Mouse (Mus musculus) left cerebral cortex, postnatal 14 days (tissue): ENCODE measurements at regions not wholly inside any gene's neighbourhood (a gene's known extent, or its start where the extent isn't known, plus 50 kb on each side); places are given as distances from the start of the nearest gene placed in this dataset.

Source experiments
- DNase-seq, 2 experiments: peaks; one replicate each; pipeline ENCODE4 v3.0.0; 2021 to 2022; ENCODE audit warnings: low spot score in 2 of 2, mixed read lengths in 1 of 2
- intact Hi-C: fragments of 180-260 bp; cut with DNase I; formaldehyde crosslinking; loops from one replicate; pipeline ENCODE4 v1.15.1; 2025

DNA sequence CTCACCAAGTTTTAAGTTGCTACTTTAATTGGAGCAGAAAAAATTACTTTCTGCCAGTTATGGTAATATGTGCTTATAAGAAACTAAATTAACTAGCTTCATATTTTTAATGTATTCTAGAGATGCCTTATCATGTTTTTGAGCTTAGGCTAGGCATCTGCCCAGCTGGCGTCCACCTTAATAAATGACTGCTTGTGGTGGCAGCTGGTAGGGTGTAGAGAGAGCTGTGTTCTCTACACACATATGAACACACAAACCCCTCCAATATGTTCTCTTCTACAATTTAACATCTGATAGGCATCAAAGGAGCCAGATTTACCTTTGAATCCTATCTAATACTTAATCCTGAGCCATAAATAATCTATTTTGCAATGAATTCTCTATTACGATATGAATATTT, 173.4 kb downstream of the Gm4340 start:
- intact Hi-C loops: no loop called here
- DNase-seq: no peak

DNA sequence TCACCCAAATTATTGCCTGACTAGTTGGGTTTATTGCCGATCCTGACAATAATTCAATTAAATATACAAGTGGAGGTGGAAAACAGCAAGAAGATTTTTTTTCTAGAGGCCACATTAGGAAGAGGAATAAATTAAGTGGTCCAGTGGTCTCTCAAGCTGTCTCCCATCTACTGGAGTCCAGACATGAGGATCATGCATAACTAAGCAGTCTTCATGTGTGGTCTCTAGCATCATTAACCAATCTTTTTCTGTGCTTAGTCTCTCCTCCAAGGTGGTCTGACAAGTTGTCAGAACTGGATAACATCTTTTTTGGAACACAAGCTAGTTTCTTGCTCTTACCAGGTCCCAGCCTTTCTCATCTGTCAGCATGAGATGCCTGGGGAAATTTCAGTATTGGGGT, 180.7 kb downstream of the Gm4340 start:
- intact Hi-C loops: no loop called here
- DNase-seq: no peak

DNA sequence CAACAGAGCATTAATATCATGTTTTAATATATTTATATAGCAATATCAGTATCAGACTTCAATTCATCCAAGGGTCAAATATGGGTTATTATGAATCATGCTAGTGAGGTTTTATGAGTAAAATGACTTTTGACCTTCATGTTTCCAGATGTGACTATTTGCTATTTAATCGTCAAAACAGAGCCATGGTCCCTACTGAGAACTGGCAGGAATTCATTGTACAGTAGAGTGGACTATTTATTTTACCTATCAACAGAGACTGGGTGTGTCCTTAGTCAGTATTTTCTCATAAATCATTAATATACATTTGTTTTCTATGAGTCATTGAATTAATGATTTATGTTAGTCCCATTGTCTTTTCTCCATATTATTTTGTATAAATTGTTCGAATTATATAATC, 194.4 kb downstream of the Gm4340 start:
- intact Hi-C loops: no loop called here
- DNase-seq: no peak

DNA sequence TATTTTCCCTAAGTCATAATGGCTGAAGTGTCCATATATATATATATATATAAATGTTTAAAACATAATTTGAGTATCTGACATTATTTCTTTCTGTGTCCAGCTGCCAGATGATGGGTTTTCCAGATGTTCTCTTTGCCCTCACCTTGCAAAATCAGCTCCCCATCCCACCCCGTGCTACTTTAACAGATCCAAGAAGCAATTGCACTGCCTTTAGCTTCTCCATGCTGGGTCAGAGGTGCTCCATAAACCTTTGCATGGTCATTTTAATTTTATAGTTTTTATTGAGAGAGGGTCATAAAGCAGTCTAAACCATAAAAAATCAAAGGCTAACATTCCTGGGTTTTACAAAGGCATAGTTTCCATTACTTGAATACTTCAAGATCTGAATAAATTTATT, 201.9 kb downstream of the Gm4340 start:
- intact Hi-C loops: no loop called here
- DNase-seq: no peak

DNA sequence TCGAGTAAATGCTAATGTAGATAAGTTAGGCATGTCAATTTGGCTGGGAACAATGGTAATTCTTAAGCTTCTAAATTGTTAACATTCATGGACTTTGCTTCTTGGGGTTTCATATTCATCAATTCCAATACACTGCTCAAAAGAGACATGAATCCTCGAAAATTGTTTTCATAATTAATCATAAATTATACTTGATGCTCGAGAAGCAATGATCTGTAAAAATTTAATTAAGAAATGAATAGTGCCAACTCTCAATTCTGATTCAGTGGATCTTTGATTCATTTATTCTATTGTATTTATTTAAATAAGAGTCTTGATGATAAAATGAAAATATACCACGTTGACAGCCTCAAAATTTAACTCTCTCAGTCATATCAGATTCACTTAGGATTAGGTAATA, 214.9 kb downstream of the Gm4340 start:
- intact Hi-C loops: no loop called here

DNA sequence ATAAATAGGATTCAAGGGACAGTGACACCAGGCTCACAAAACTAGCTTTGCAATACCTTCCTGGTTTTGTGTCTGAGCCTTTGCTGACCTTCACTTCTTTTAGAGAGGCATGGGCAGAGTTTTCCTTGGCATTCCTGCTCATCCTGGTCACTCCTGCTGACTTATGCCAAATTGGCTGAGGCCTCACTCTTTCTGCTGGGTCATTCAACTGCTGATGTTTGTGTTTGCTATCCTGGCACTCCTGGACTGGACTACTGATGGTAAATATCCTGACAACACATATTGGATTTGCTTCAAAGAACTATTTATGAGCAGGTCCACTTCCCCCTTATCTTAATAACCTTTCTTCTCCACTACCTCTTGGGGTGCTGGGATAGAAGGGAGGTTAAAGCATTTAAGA, 228.7 kb downstream of the Gm4340 start:
- intact Hi-C loops: no loop called here
- DNase-seq: no peak

More for the DNA sequence above, 214.9 kb downstream of the Gm4340 start:
- no peak for DNase-seq

DNA sequence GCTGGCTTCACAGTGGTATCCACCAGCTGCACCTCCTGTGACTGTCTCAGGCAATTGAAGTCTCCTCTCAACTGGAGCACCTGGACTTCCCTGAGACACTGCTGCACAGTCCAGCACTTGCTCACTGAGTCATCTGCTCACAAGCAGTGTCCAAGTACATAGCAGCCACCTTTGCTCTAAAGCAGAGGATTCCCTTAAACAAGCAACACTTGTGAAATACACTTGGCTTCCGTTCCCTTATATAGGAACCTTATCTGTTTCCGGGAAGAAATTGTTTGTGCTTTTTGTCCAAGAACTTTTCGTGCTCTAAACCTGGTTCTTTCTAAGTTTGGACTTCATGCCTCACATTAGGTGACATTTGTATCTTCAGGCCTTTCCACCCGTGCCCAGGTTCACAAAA, 229.3 kb downstream of the Gm4340 start:
- DNase-seq: no peak
- intact Hi-C loops: no loop called here

DNA sequence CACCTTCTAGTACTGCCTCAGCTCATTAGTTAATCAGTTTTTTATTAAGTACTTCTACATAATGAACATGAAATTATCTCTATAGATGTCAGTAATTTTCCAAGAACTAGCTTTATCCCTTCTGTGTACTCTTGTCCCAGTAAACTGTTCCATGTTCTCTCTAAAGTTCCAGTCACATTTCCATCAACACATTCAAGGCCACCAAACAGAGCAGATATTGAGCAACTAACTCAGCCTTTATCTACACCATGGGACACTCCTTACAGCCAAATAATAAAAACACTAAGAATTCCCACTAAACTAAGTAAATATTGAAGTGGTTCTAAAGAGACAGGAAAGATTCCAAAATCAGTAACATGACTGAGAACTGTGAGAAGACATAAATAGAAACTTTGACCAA, 229.9 kb downstream of the Gm4340 start:
- no peak for DNase-seq
- intact Hi-C loops: no loop called here

DNA sequence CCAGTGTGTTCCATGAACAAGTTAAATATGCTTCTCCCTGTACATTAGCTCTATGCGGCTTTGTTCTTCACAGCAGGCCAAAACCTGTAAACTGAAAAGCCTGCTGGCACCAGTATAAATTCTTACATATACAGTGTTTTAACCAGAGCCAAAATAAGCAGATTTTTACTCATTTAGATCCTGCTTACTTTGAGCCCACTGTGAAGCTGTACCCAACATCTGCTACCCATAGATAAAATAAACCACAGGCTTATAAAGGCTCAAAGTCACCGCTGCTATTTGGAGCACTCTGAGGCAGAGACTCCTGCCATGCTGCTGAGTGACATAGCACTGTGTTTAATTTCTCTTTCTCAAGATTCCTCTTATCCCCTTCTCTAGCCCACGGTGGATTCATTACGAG, 251.1 kb downstream of the Gm4340 start:
- DNase-seq: peak; percentile 9 to 55
- intact Hi-C loops: no loop called here

DNA sequence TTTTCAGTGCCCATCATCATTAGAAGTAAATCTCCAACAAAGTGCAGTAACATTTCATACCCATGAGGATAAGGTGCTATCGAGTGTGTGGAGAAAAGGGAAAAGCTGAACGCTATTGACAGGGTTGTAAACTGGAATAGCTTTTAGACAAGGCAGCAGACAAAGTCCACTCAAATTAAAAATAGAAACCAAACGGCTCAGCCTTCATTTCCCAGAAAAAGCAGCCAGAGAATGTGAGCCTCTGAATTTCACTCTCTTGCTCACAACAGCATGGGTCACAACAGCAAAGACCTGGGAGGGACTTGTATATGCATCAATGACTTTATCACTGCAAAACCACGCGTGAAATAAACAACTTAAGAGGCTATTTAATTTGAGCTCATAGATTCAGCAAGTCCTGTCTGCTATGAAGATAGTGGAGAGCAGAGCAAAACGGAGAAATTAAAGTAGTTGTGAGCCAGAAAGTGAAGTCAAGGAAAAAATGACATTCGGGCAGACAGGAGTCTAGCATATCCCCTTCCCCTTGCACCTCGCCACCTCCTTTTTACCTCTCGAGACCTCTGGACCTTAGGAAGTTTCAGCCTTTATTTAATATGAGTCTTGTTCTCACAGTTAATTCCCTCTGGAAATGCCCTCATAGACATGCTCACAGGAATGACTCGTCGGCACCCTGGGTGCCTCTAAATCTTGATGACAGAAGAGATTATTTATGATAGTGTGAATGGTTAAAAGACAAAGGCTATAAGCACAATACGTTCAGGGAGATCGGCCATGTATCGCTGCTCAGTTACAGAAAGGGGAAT, 261.9 kb downstream of the Gm4340 start:
- no peak for DNase-seq
- intact Hi-C loops: no loop called here

DNA sequence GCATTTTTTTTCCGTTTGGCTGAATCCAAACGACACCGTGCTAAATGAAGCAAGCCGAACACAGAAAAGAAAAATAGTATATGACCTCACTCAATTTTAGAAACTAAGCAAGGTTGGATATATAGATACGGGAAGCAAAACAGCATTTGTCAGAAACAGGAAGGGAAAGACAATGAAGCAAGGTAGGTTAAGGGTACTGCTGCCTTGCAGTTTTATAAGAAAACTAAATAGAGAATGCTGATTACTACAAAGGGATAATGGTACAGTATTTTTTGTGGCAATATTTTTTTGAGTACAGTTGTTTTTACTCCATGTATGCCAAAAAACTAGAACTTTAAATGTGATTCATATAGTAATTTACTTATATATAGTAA, 262.5 kb downstream of the Gm4340 start:
- intact Hi-C loops: no loop called here

DNA sequence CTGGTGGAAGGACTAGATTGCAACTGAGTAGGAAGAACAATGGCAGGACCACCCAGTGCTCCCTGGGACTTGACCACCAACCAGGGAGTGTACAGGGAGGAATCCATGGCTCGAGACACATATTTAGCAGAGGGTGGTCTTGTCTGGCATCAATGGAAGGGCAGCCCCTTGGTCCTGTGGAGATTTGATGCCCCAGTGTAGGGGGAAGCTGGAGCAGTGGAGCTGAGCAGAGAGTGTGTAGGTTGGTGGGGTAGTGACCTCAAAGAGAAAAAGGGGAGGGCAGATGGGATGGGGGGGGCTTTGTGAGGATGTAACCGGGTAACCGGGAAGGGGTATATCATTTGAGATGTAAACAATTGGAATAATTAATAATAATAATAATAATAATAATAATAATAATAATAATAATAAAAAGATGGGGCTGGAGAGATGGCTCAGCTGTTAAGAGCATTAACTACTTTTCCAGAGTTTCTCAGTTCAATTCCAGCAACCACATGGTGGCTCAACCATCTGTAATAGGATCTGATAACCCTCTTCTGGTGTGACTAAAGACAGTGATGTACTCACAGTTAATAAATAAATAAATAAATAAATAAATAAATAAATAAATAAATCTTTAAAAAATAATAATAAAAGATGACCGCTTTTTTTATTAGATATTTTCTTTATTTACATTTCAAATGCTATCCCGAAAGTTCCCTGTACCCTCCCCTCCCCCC, 292.5 kb downstream of the Gm4340 start:
- intact Hi-C loops: no loop called here
- no peak for DNase-seq

More for the DNA sequence above, 262.5 kb downstream of the Gm4340 start:
- DNase-seq: no peak

DNA sequence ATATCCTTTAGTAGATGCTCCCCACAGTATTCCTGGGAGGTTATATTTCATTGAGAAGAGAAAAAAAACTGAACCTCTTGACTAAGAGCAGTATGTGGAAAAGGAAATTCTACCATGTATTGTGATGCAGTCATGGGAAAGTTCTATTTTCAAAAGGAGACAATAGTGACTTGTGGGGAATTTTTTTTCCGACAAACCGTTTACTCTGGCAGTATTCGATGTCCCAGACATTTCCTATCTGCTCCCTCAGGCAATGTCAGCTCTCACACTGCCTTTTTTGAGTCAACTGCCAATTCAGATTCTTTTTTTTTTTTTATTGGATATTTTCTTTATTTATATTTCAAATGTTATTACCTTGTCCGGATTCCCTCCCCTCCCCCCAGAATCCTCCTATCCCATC, 295.5 kb downstream of the Gm4340 start:
- intact Hi-C loops: no loop called here
- no peak for DNase-seq

DNA sequence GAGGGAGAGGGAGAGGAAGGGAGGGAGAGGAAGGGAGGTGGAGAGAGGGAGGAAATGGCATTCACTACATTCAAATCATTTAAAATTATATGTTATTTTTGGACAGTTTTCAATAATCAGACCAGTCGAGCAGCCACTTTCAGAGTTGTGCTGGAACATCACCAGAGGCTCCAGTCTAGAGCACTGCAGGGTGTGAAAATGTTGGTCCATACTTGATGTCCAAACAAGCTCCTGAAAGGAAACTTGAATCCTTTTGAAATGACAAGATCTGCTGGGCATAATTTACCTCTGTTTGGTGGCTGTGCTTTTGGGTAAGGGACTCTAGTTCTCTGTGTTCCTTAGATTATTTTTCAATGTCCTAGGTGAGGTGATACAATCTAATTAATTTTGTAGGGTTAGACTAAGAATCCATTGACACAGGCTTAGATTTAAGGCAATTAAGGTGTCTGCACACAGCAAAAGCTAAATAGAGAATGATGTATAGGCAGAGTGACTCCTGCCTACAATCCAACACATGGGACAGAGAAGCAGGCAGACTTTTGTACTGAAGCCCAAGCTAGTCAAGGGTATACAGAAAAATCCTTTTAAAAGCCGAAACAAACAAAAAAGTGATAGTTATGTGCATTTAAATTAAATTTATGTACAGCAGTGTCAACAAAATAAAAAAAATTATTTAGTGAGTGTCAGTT, 297.2 kb downstream of the Gm4340 start:
- no peak for DNase-seq
- intact Hi-C loops: no loop called here
